15 mouse cellular contexts compared by ENCODE assay signal in genomic region chr6:88764281-88764680, GRCm38 (mm10). TPM values are rescaled to one million over a fixed set of nuclear protein-coding genes. Genes with fewer than 3 reads are reported as not detected.
DNase-seq lines count a peak whose midpoint lies in the region; ATAC-seq and TF ChIP-seq lines count a peak whose summit lies in the region.
"Had no signal": no experiment of that assay in that cellular context is flagged by ENCODE, and none has a peak within 500 bp of the region (broad histone marks: within the 10 kb centered on the region; RNA-seq: fewer than 3 reads in every experiment).

No protein-coding gene starts in this region.

- TF ChIP-seq EP300 in heart, postnatal 0 days (IDR thresholded peaks at IDR 0.05; ENCODE audit: low read depth), result no peak
- no peak for TF ChIP-seq EP300 in stomach, postnatal 0 days (optimal IDR thresholded peaks at IDR 0.05)

- H3K9me3 ChIP-seq in heart, postnatal 0 days (replicated peaks; ENCODE audit: control insufficient read depth, low read length), result no peaks in the 10 kb centered on the region
- no peaks in the 10 kb centered on the region for H3K9me3 ChIP-seq in lung, embryonic 16.5 days (ENCODE audit: control insufficient read depth, low read length)
- H3K9me3 ChIP-seq in stomach, postnatal 0 days (ENCODE audit: control insufficient read depth, low read length), result no peaks in the 10 kb centered on the region
- H3K9me3 ChIP-seq: heart, embryonic 13.5 days; hindbrain, embryonic 12.5 days; kidney, embryonic 15.5 days; limb, embryonic 15.5 days had no signal

- no peak overlapping the region for H3K4me2 ChIP-seq in heart, postnatal 0 days (ENCODE audit: low read depth, low read length)
- H3K4me2 ChIP-seq in lung, embryonic 16.5 days (ENCODE audit: low read depth, low read length), result no peak overlapping the region
- H3K4me2 ChIP-seq in stomach, postnatal 0 days (replicated peaks; ENCODE audit: low read depth), result no peak overlapping the region
- H3K4me2 ChIP-seq: heart, embryonic 13.5 days; hindbrain, embryonic 12.5 days; kidney, embryonic 15.5 days; limb, embryonic 15.5 days had no signal

- peaks cover 72% of the 10 kb centered on the region for H3K4me1 ChIP-seq in heart, postnatal 0 days (ENCODE audit: control insufficient read depth, insufficient read depth)
- H3K4me1 ChIP-seq in lung, embryonic 16.5 days (replicated peaks; ENCODE audit: control insufficient read depth, insufficient read depth, low read length), result peaks cover 18% of the 10 kb centered on the region
- H3K4me1 ChIP-seq in embryonic fibroblast, embryonic 13.5 days (ENCODE audit: control insufficient read depth, insufficient read depth, low read length), result peaks cover 21% of the 10 kb centered on the region
- H3K4me1 ChIP-seq in stomach, postnatal 0 days (replicated peaks; ENCODE audit: control insufficient read depth, insufficient read depth), result peaks cover 20% of the 10 kb centered on the region

- DNase-seq in heart, postnatal 0 days (ENCODE audit: low spot score), result no peak
- no peak for DNase-seq in heart, postnatal 10 days
- no peak for DNase-seq in lung, postnatal 25 days (ENCODE audit: low spot score)
- no peak for DNase-seq in stomach, postnatal 0 days (ENCODE audit: low spot score)
- DNase-seq in ovary, postnatal 36 days (ENCODE audit: low spot score), result no peak
- DNase-seq: cerebellum, adult 18-20 months; thymus, postnatal 25 days had no signal

- ATAC-seq in heart, postnatal 0 days (ENCODE audit: insufficient read depth, low read depth), result no peak
- no peak for ATAC-seq in lung, embryonic 16.5 days (ENCODE audit: low read depth)
- no peak for ATAC-seq in stomach, postnatal 0 days (ENCODE audit: low FRiP score, low TSS enrichment)
- ATAC-seq: forebrain, embryonic 14.5 days; Patski had no signal

- H3K4me3 ChIP-seq in heart, postnatal 0 days (ENCODE audit: low read depth, low read length), result no peak overlapping the region
- H3K4me3 ChIP-seq in lung, embryonic 16.5 days (ENCODE audit: low read length), result no peak overlapping the region
- H3K4me3 ChIP-seq in embryonic fibroblast, embryonic 13.5 days (ENCODE audit: insufficient read depth, low read length), result no peak overlapping the region
- no peak overlapping the region for H3K4me3 ChIP-seq in stomach, postnatal 0 days (ENCODE audit: low read depth, low read length)
- H3K4me3 ChIP-seq: heart, embryonic 13.5 days; hindbrain, embryonic 12.5 days; kidney, embryonic 15.5 days; limb, embryonic 15.5 days had no signal

- no peak for TF ChIP-seq CTCF in heart, postnatal 0 days (IDR thresholded peaks at IDR 0.05; ENCODE audit: low read depth)
- TF ChIP-seq CTCF in embryonic fibroblast, embryonic 13.5 days (IDR thresholded peaks at IDR 0.05; ENCODE audit: borderline replicate concordance, insufficient read depth, low read length), result no peak
- no peak for TF ChIP-seq CTCF in stomach, postnatal 0 days (IDR thresholded peaks at IDR 0.05; ENCODE audit: low read depth)

- no peak overlapping the region for H3K9ac ChIP-seq in heart, postnatal 0 days (replicated peaks; ENCODE audit: low read depth, low read length)
- H3K9ac ChIP-seq in lung, embryonic 16.5 days (ENCODE audit: low read length), result no peak overlapping the region
- no peak overlapping the region for H3K9ac ChIP-seq in stomach, postnatal 0 days (ENCODE audit: low read length)
- H3K9ac ChIP-seq: heart, embryonic 13.5 days; hindbrain, embryonic 12.5 days; kidney, embryonic 15.5 days; limb, embryonic 15.5 days had no signal

- no peaks in the 10 kb centered on the region for H3K27me3 ChIP-seq in heart, postnatal 0 days (ENCODE audit: control insufficient read depth, insufficient read depth, low read length)
- no peaks in the 10 kb centered on the region for H3K27me3 ChIP-seq in lung, embryonic 16.5 days (ENCODE audit: control insufficient read depth, insufficient read depth, low read depth, low read length)
- no peaks in the 10 kb centered on the region for H3K27me3 ChIP-seq in stomach, postnatal 0 days (ENCODE audit: control insufficient read depth, insufficient read depth, low read length)
- H3K27me3 ChIP-seq: heart, embryonic 13.5 days; kidney, embryonic 15.5 days; limb, embryonic 15.5 days; Patski had no signal

- H3K27ac ChIP-seq in heart, postnatal 0 days (ENCODE audit: low read depth), result peak overlapping the region; percentile 41; the same call in 1 of the 2 replicates
- peak overlapping the region; percentile 11; the same call in 1 of the 2 replicates for H3K27ac ChIP-seq in lung, embryonic 16.5 days (ENCODE audit: low read length)
- H3K27ac ChIP-seq in embryonic fibroblast, embryonic 13.5 days (ENCODE audit: insufficient read depth, low read length), result peak overlapping the region; percentile 48
- peak overlapping the region; percentile 67; the same call in 1 of the 2 replicates for H3K27ac ChIP-seq in stomach, postnatal 0 days (replicated peaks)
- H3K27ac ChIP-seq: heart, embryonic 13.5 days; hindbrain, embryonic 12.5 days; kidney, embryonic 15.5 days; limb, embryonic 15.5 days had no signal

- intact Hi-C loops in heart, postnatal 10 days (cut with DNase I), result no loop called here

- no peaks in the 10 kb centered on the region for H3K36me3 ChIP-seq in heart, postnatal 0 days (replicated peaks; ENCODE audit: control insufficient read depth, insufficient read depth, low read length)
- no peaks in the 10 kb centered on the region for H3K36me3 ChIP-seq in lung, embryonic 16.5 days (ENCODE audit: control insufficient read depth, insufficient read depth, low read length)
- H3K36me3 ChIP-seq in stomach, postnatal 0 days (ENCODE audit: control insufficient read depth, insufficient read depth, low read length), result no peaks in the 10 kb centered on the region; the same call in 1 of the 2 replicates
- H3K36me3 ChIP-seq: heart, embryonic 13.5 days; hindbrain, embryonic 12.5 days; kidney, embryonic 15.5 days; limb, embryonic 15.5 days had no signal

- WGBS in heart, postnatal 0 days, result 77% methylated on average over 4 of the region's 4 CpGs
- WGBS in lung, embryonic 16.5 days, result 69% methylated on average over 4 of the region's 4 CpGs
- 61% methylated on average over 4 of the region's 4 CpGs for WGBS in stomach, postnatal 0 days

- TF ChIP-seq POLR2A in embryonic fibroblast, embryonic 13.5 days (IDR thresholded peaks at IDR 0.05; ENCODE audit: low read depth, low read length), result no peak

RNA-seq across cellular contexts. Expression of gene Mgll, which starts 40.1 kb away (rescaled TPM):
- total RNA-seq in heart, postnatal 0 days (2014; rRNA removed; ENCODE audit: low replicate concordance), result 147 and 162 TPM in 2 replicates
- 122 and 134 TPM in 2 replicates for polyA plus RNA-seq in heart, postnatal 0 days (2015; fragmentation: Nextera tagmentation; extraction: Ambion mirVana)
- 100 to 1,000 TPM; 187 to 225 TPM for total RNA-seq in heart, postnatal 10 days (2021)
- polyA plus RNA-seq in lung, embryonic 16.5 days (2015; fragmentation: Nextera tagmentation; extraction: Ambion mirVana), result 73.2 and 79.8 TPM in 2 replicates
- 16.0 and 19.9 TPM in 2 replicates for polyA plus RNA-seq in embryonic fibroblast, embryonic 13.5 days (2011; ENCODE audit: insufficient read length, low read depth, missing spikeins)
- 117 and 127 TPM in 2 replicates for polyA plus RNA-seq in stomach, postnatal 0 days (2015; fragmentation: Nextera tagmentation; extraction: Ambion mirVana)

Comparison
In these comparisons a context has a peak if more than half of its experiments do, and no peak if none do; other contexts are left out.
1. H3K27ac ChIP-seq: peak in every context shown above with its lines; median percentile 67 in stomach, postnatal 0 days; 48 in embryonic fibroblast, embryonic 13.5 days; 41 in heart, postnatal 0 days; 11 in lung, embryonic 16.5 days.